Mouse (Mus musculus): ENCODE data around the gene Maats1.

GRCm38 (mm10) chr16:38347588-38347987 is 5.6 kb upstream of the Maats1 start:
- TF ChIP-seq POLR2A (IDR thresholded peaks at IDR 0.05; ENCODE audit: insufficient read depth, low read depth, low read length) = no peak
- no peak for TF ChIP-seq CTCF (IDR thresholded peaks at IDR 0.05)
